Mouse (Mus musculus) liver, adult 2 months (tissue): Measurements from ENCODE around the gene Eef2.

ENCODE experiments used
- CTCF ChIP-seq: fragments of 200-500 bp; IDR thresholded peaks from 2 replicates; pipeline ENCODE4 v1.5.1; 2011; ENCODE audit warnings: low read depth, low read length, control low read depth
- POLR2A ChIP-seq: fragments of 200-500 bp; IDR thresholded peaks from 2 replicates; pipeline ENCODE4 v1.6.1; 2011; ENCODE audit warnings: low read length, control low read depth; ENCODE audit not compliant: insufficient read depth; ENCODE audit errors: extremely low read depth

GRCm38 (mm10) chr10:81184765-81185164, 8.3 kb downstream of the Eef2 start:
- TF ChIP-seq CTCF (no peak), POLR2A (no peak)
